ENCODE assay signal across 9 mouse cellular contexts in genomic region chr15:79946790-79947189, GRCm38 (mm10). TPM values are rescaled to one million over a fixed set of nuclear protein-coding genes. Genes with fewer than 3 reads are reported as not detected.
A peak's percentile ranks its signal among the peaks of the same experiment; 100 is the strongest.
DNase-seq lines count a peak whose midpoint lies in the region; ATAC-seq and TF ChIP-seq lines count a peak whose summit lies in the region.
"Had no signal": no experiment of that assay in that cellular context is flagged by ENCODE, and none has a peak within 500 bp of the region (broad histone marks: within the 10 kb centered on the region; RNA-seq: fewer than 3 reads in every experiment).

No protein-coding gene starts in this region.

- ATAC-seq in forebrain, embryonic 11.5 days (replicated peaks; ENCODE audit: low FRiP score) = no peak
- no peak for ATAC-seq in forebrain, embryonic 13.5 days
- no peak for ATAC-seq in lung, embryonic 14.5 days (ENCODE audit: insufficient read depth)

- no peak for TF ChIP-seq POLR2A in bone marrow, adult 2 months (IDR thresholded peaks at IDR 0.05; ENCODE audit: borderline replicate concordance, control insufficient read depth, low read depth, low read length)
- TF ChIP-seq POLR2A in olfactory bulb, adult 2 months (IDR thresholded peaks at IDR 0.05; ENCODE audit: insufficient read depth, low read depth, low read length) = no peak

- no peaks in the 10 kb centered on the region for H3K9me3 ChIP-seq in forebrain, embryonic 11.5 days (ENCODE audit: control insufficient read depth, low read length)
- H3K9me3 ChIP-seq in forebrain, embryonic 13.5 days (replicated peaks) = no peaks in the 10 kb centered on the region
- no peaks in the 10 kb centered on the region for H3K9me3 ChIP-seq in lung, embryonic 14.5 days (ENCODE audit: low read depth, low read length)

- peaks cover 4% of the 10 kb centered on the region; the same call in 1 of the 2 replicates for H3K4me1 ChIP-seq in forebrain, embryonic 11.5 days (replicated peaks; ENCODE audit: control insufficient read depth, insufficient read depth, low read length)
- peaks cover 26% of the 10 kb centered on the region for H3K4me1 ChIP-seq in forebrain, embryonic 13.5 days
- H3K4me1 ChIP-seq in lung, embryonic 14.5 days (ENCODE audit: insufficient read depth) = peaks cover 17% of the 10 kb centered on the region
- H3K4me1 ChIP-seq in bone marrow, adult 2 months (ENCODE audit: control insufficient read depth, insufficient read depth, low read length) = no peaks in the 10 kb centered on the region
- H3K4me1 ChIP-seq in olfactory bulb, adult 2 months (ENCODE audit: control insufficient read depth, insufficient read depth, low read length) = peaks cover 20% of the 10 kb centered on the region

- H3K27me3 ChIP-seq in forebrain, embryonic 11.5 days (ENCODE audit: control insufficient read depth, insufficient read depth, low read length) = no peaks in the 10 kb centered on the region
- peaks cover 9% of the 10 kb centered on the region; the same call in 1 of the 2 replicates for H3K27me3 ChIP-seq in forebrain, embryonic 13.5 days
- H3K27me3 ChIP-seq in lung, embryonic 14.5 days (ENCODE audit: insufficient read depth, low read length) = no peaks in the 10 kb centered on the region

- H3K4me2 ChIP-seq in forebrain, embryonic 11.5 days (ENCODE audit: low read depth, low read length, severe bottlenecking) = no peak overlapping the region
- H3K4me2 ChIP-seq in forebrain, embryonic 13.5 days = no peak overlapping the region
- no peak overlapping the region for H3K4me2 ChIP-seq in lung, embryonic 14.5 days

- H3K9ac ChIP-seq in forebrain, embryonic 11.5 days (ENCODE audit: low read length) = no peak overlapping the region
- H3K9ac ChIP-seq in forebrain, embryonic 13.5 days = no peak overlapping the region
- H3K9ac ChIP-seq in lung, embryonic 14.5 days = no peak overlapping the region

- H3K27ac ChIP-seq in forebrain, embryonic 11.5 days (ENCODE audit: low read depth, low read length) = no peak overlapping the region
- no peak overlapping the region for H3K27ac ChIP-seq in forebrain, embryonic 13.5 days
- no peak overlapping the region for H3K27ac ChIP-seq in lung, embryonic 14.5 days (ENCODE audit: low read depth)
- H3K27ac ChIP-seq in bone marrow, adult 2 months (ENCODE audit: control insufficient read depth, insufficient read depth, low read depth, low read length, poor library complexity) = no peak overlapping the region
- no peak overlapping the region for H3K27ac ChIP-seq in olfactory bulb, adult 2 months (ENCODE audit: insufficient read depth, low read depth, low read length)
- H3K27ac ChIP-seq: macrophage had no signal

- H3K4me3 ChIP-seq in forebrain, embryonic 11.5 days (ENCODE audit: low read depth, low read length) = no peak overlapping the region
- no peak overlapping the region for H3K4me3 ChIP-seq in forebrain, embryonic 13.5 days
- H3K4me3 ChIP-seq in lung, embryonic 14.5 days (ENCODE audit: low read depth, low read length) = no peak overlapping the region
- H3K4me3 ChIP-seq in bone marrow, adult 2 months (replicated peaks; ENCODE audit: control insufficient read depth, low read depth, low read length) = no peak overlapping the region
- H3K4me3 ChIP-seq in olfactory bulb, adult 2 months (ENCODE audit: insufficient read depth, low read depth, low read length) = no peak overlapping the region

- WGBS in forebrain, embryonic 11.5 days = 56% methylated on average over 9 of the region's 9 CpGs
- WGBS in forebrain, embryonic 13.5 days = 62% methylated on average over 9 of the region's 9 CpGs
- WGBS in lung, embryonic 14.5 days = 56% methylated on average over 9 of the region's 9 CpGs
- 85% methylated on average over 9 of the region's 9 CpGs for WGBS in bone marrow, adult 2 months
- WGBS in olfactory bulb, adult 2 months = 76% methylated on average over 9 of the region's 9 CpGs

- peak; percentile 61 for TF ChIP-seq CTCF in lung, embryonic 14.5 days (IDR thresholded peaks at IDR 0.05; ENCODE audit: low read depth)
- peak; percentile 39; the same call in 1 of the 2 replicates for TF ChIP-seq CTCF in bone marrow, adult 2 months (IDR thresholded peaks at IDR 0.05; ENCODE audit: control insufficient read depth, insufficient read depth, low read length)
- TF ChIP-seq CTCF in olfactory bulb, adult 2 months (IDR thresholded peaks at IDR 0.05; ENCODE audit: insufficient read depth, low read depth, low read length) = 0 out of 2 replicates have a peak, but pooled peaks have one; percentile 13

- DNase-seq in forebrain, embryonic 11.5 days (ENCODE audit: low spot score) = peak; percentile 65
- DNase-seq in lung, embryonic 14.5 days = peak; percentile 54
- no peak for DNase-seq in lung, adult 18-20 months
- no peak for DNase-seq in MN1 (ENCODE audit: low spot score)
- DNase-seq in cerebellum, adult 18-20 months = no peak

- no peaks in the 10 kb centered on the region for H3K36me3 ChIP-seq in forebrain, embryonic 11.5 days (ENCODE audit: control insufficient read depth, insufficient read depth, low read length)
- no peaks in the 10 kb centered on the region for H3K36me3 ChIP-seq in forebrain, embryonic 13.5 days (ENCODE audit: poor library complexity, severe bottlenecking)
- H3K36me3 ChIP-seq in lung, embryonic 14.5 days (ENCODE audit: insufficient read depth) = no peaks in the 10 kb centered on the region

RNA-seq across cellular contexts. Expression of gene Cbx7, which starts 24.1 kb away (rescaled TPM):
- polyA plus RNA-seq in forebrain, embryonic 11.5 days (2014; fragmentation: Nextera tagmentation; extraction: Ambion mirVana) = 2.5 and 3.3 TPM in 2 replicates
- polyA plus RNA-seq in forebrain, embryonic 13.5 days (2015; fragmentation: Nextera tagmentation; extraction: Ambion mirVana) = 2.5 and 2.9 TPM in 2 replicates
- polyA plus RNA-seq in lung, embryonic 14.5 days (2014; fragmentation: Nextera tagmentation; extraction: Ambion mirVana) = 2.3 TPM in 2 replicates
- polyA plus RNA-seq in bone marrow, adult 2 months (2011; ENCODE audit: insufficient read depth, insufficient read length, low replicate concordance, missing spikeins) = 16.8 and 22.5 TPM in 2 replicates
- polyA plus RNA-seq in olfactory bulb, adult 2 months (2012; ENCODE audit: insufficient read depth, insufficient read length, low replicate concordance, missing spikeins) = not detected in 2 replicates

RNA-seq across cellular contexts. Expression of gene Apobec3, which starts 55.3 kb away (rescaled TPM):
- 10.0 and 10.6 TPM in 2 replicates for polyA plus RNA-seq in forebrain, embryonic 11.5 days (2014; fragmentation: Nextera tagmentation; extraction: Ambion mirVana)
- 5.8 and 6.6 TPM in 2 replicates for polyA plus RNA-seq in forebrain, embryonic 13.5 days (2015; fragmentation: Nextera tagmentation; extraction: Ambion mirVana)
- polyA plus RNA-seq in lung, embryonic 14.5 days (2014; fragmentation: Nextera tagmentation; extraction: Ambion mirVana) = 19.8 and 23.2 TPM in 2 replicates
- 104 and 140 TPM in 2 replicates for polyA plus RNA-seq in bone marrow, adult 2 months (2011; ENCODE audit: insufficient read depth, insufficient read length, low replicate concordance, missing spikeins)
- 702 TPM in 1 of 2 replicates, not detected in the other for polyA plus RNA-seq in olfactory bulb, adult 2 months (2012; ENCODE audit: insufficient read depth, insufficient read length, low replicate concordance, missing spikeins)

Comparison
In these comparisons a context has a peak if more than half of its experiments do, and no peak if none do; other contexts are left out.
1. DNase-seq: peak in forebrain, embryonic 11.5 days (single experiment) and lung, embryonic 14.5 days (single experiment); none in lung, adult 18-20 months (0 of 2), MN1 (single experiment) and cerebellum, adult 18-20 months (0 of 2).
2. Peak in every context shown above with its lines, with median percentiles within 50 percentile points of each other: CTCF ChIP-seq.